ENCODE assay signal across 8 mouse cellular contexts in genomic region chr6:108249031-108249917, GRCm38 (mm10). TPM values are rescaled to one million over a fixed set of nuclear protein-coding genes. Genes with fewer than 3 reads are reported as not detected.
A peak's percentile ranks its signal among the peaks of the same experiment; 100 is the strongest.
DNase-seq lines count a peak whose midpoint lies in the region; ATAC-seq lines count a peak whose summit lies in the region.

No protein-coding gene starts in this region.

- H3K4me3 ChIP-seq in hindbrain, embryonic 12.5 days: no peak overlapping the region
- no peak overlapping the region for H3K4me3 ChIP-seq in liver, embryonic 13.5 days (replicated peaks)

- H3K36me3 ChIP-seq in hindbrain, embryonic 12.5 days: no peaks in the 10 kb centered on the region
- no peaks in the 10 kb centered on the region for H3K36me3 ChIP-seq in liver, embryonic 13.5 days

- no peaks in the 10 kb centered on the region for H3K27me3 ChIP-seq in hindbrain, embryonic 12.5 days
- no peaks in the 10 kb centered on the region for H3K27me3 ChIP-seq in liver, embryonic 13.5 days

- peaks cover 16% of the 10 kb centered on the region for H3K4me1 ChIP-seq in hindbrain, embryonic 12.5 days
- peaks cover 27% of the 10 kb centered on the region for H3K4me1 ChIP-seq in liver, embryonic 13.5 days (replicated peaks)

- H3K9ac ChIP-seq in hindbrain, embryonic 12.5 days: no peak overlapping the region
- H3K9ac ChIP-seq in liver, embryonic 13.5 days: no peak overlapping the region

- peak; percentile 52 for ATAC-seq in hindbrain, embryonic 12.5 days (ENCODE audit: low FRiP score)
- peak; percentile 70 for ATAC-seq in liver, embryonic 13.5 days (ENCODE audit: low read depth)

- 24% methylated on average over 9 of the region's 9 CpGs for WGBS in hindbrain, embryonic 12.5 days
- WGBS in liver, embryonic 13.5 days (ENCODE audit: insufficient replicate concordance): 39% methylated on average over 9 of the region's 9 CpGs

- H3K9me3 ChIP-seq in hindbrain, embryonic 12.5 days (replicated peaks): no peaks in the 10 kb centered on the region
- H3K9me3 ChIP-seq in liver, embryonic 13.5 days (replicated peaks): no peaks in the 10 kb centered on the region

- H3K4me2 ChIP-seq in hindbrain, embryonic 12.5 days (replicated peaks): no peak overlapping the region
- H3K4me2 ChIP-seq in liver, embryonic 13.5 days: no peak overlapping the region

- DNase-seq in MN1 (ENCODE audit: low spot score): peak; percentile 25
- DNase-seq in c-Kit-positive CD71-positive TER-119-negative erythroid progenitor cells, embryonic 14.5 days (ENCODE audit: low read depth): peak; percentile 16
- peak; percentile 6 for DNase-seq in liver, embryonic 13.5 days
- no peak for DNase-seq in adrenal gland, postnatal 10 days
- DNase-seq in gastrocnemius, postnatal 4 days (ENCODE audit: low spot score in 2 of 2): no peak
- no peak for DNase-seq in urinary bladder, postnatal 25 days (ENCODE audit: low spot score)
- DNase-seq in left cerebral cortex, adult 18-20 months (ENCODE audit: low spot score in 2 of 2): no peak

- H3K27ac ChIP-seq in hindbrain, embryonic 12.5 days: peak overlapping the region; percentile 64
- no peak overlapping the region for H3K27ac ChIP-seq in liver, embryonic 13.5 days

RNA-seq across cellular contexts. Expression of gene Itpr1, which starts 36.4 kb away (rescaled TPM):
- polyA plus RNA-seq in hindbrain, embryonic 12.5 days (2016; fragmentation: Nextera tagmentation; extraction: Ambion mirVana): 8.2 and 10.3 TPM in 2 replicates
- polyA plus RNA-seq in liver, embryonic 13.5 days (2015; fragmentation: Nextera tagmentation; extraction: Ambion mirVana): 2.3 and 3.2 TPM in 2 replicates
- 100 to 1,000 TPM; 100 to 111 TPM for total RNA-seq in adrenal gland, postnatal 10 days (2021)
- total RNA-seq in gastrocnemius, postnatal 4 days (2021): 10 to 100 TPM; 34.0 to 35.5 TPM
- 100 to 1,000 TPM; 477 to 491 TPM for total RNA-seq in left cerebral cortex, adult 18-20 months (2021)

Comparison
In these comparisons a context has a peak if more than half of its experiments do, and no peak if none do; other contexts are left out.
1. DNase-seq: peak in MN1 (single experiment), c-Kit-positive CD71-positive TER-119-negative erythroid progenitor cells, embryonic 14.5 days (single experiment) and liver, embryonic 13.5 days (single experiment); none in adrenal gland, postnatal 10 days (single experiment), gastrocnemius, postnatal 4 days (0 of 2), urinary bladder, postnatal 25 days (single experiment) and left cerebral cortex, adult 18-20 months (0 of 2).
2. RNA of gene Itpr1, which starts 36.4 kb away (total RNA-seq): 477 to 491 TPM in left cerebral cortex, adult 18-20 months; 100 to 111 TPM in adrenal gland, postnatal 10 days and 34.0 to 35.5 TPM in gastrocnemius, postnatal 4 days; every median in the first group is over 4 times any median in the second.